Mouse (Mus musculus) CD4-positive, CD25-positive, alpha-beta regulatory T cell, adult 4 months (primary cell): Measurements from ENCODE around the gene Zbp1. TPM values are rescaled to one million over a fixed set of nuclear protein-coding genes. Genes with fewer than 3 reads are reported as not detected.

Source experiments
- ATAC-seq: one replicate; pipeline ENCODE4 v1.8.0; 2017
- polyA plus RNA-seq, 2 experiments: library from polyadenylated mRNA; unstranded; fragments of 100-300 nt; shearing (Covaris generic); gene quantifications; one replicate each; pipeline ENCODE4 v1.2.1; 2017

Zbp1 gene
- polyA plus RNA-seq, 2 experiments from 2014 or later: 85.2 to 140 TPM

GRCm38 (mm10) chr2:173209091-173209815 is 9.5 kb downstream of the Zbp1 start:
- no peak for ATAC-seq

- no peak for ATAC-seq
Observed at GRCm38 (mm10) chr2:173207051-173207450, 11.7 kb downstream of the Zbp1 start.

- no peak for ATAC-seq
Observed at GRCm38 (mm10) chr2:173205563-173206099, 13.1 kb downstream of the Zbp1 start.

- ATAC-seq: peak; percentile 41
Observed at GRCm38 (mm10) chr2:173204671-173205070, 14.1 kb downstream of the Zbp1 start.

GRCm38 (mm10) chr2:173203726-173204125 is 15.0 kb downstream of the Zbp1 start:
- no peak for ATAC-seq

- ATAC-seq: no peak
Observed at GRCm38 (mm10) chr2:173202924-173203689, 15.6 kb downstream of the Zbp1 start.

GRCm38 (mm10) chr2:173194796-173195195 is 23.9 kb downstream of the Zbp1 start:
- no peak for ATAC-seq

- peak; percentile 27 for ATAC-seq
Observed at GRCm38 (mm10) chr2:173187182-173187855, 31.4 kb downstream of the Zbp1 start.

GRCm38 (mm10) chr2:173186047-173186943 is 32.4 kb downstream of the Zbp1 start:
- peak; percentile 73 for ATAC-seq

- no peak for ATAC-seq
Observed at GRCm38 (mm10) chr2:173185282-173185681, 33.4 kb downstream of the Zbp1 start.

GRCm38 (mm10) chr2:173184475-173185080 is 34.1 kb downstream of the Zbp1 start:
- no peak for ATAC-seq

GRCm38 (mm10) chr2:173183836-173184460 is 34.8 kb downstream of the Zbp1 start:
- ATAC-seq: no peak

GRCm38 (mm10) chr2:173183311-173183710 is 35.4 kb downstream of the Zbp1 start:
- ATAC-seq: no peak

GRCm38 (mm10) chr2:173182796-173183195 is 35.9 kb downstream of the Zbp1 start:
- no peak for ATAC-seq

GRCm38 (mm10) chr2:173181901-173182300 is 36.8 kb downstream of the Zbp1 start:
- ATAC-seq: no peak

GRCm38 (mm10) chr2:173181486-173181885 is 37.2 kb downstream of the Zbp1 start:
- no peak for ATAC-seq

GRCm38 (mm10) chr2:173180721-173181388 is 37.9 kb downstream of the Zbp1 start:
- ATAC-seq: no peak

GRCm38 (mm10) chr2:173180026-173180425 is 38.7 kb downstream of the Zbp1 start:
- ATAC-seq: no peak

GRCm38 (mm10) chr2:173179046-173179445 is 39.7 kb downstream of the Zbp1 start:
- ATAC-seq: no peak

- no peak for ATAC-seq
Observed at GRCm38 (mm10) chr2:173177951-173178350, 40.8 kb downstream of the Zbp1 start.

GRCm38 (mm10) chr2:173177481-173177880 is 41.2 kb downstream of the Zbp1 start:
- no peak for ATAC-seq
